Mouse (Mus musculus) liver, postnatal 0 days (tissue): Measurements from ENCODE around the gene Snrnp25.
A peak's percentile ranks its signal among the peaks of the same experiment; 100 is the strongest.

Experiments
- CTCF ChIP-seq: sonication (generic); IDR thresholded peaks from 2 replicates; pipeline ENCODE4 v1.5.1; 2016; ENCODE audit warnings: antibody characterized with exemption, low read depth
- EP300 ChIP-seq: IDR thresholded peaks from 2 replicates; pipeline ENCODE4 v1.6.1; 2016; ENCODE audit warnings: antibody characterized with exemption, low read depth, mild to moderate bottlenecking

DNA sequence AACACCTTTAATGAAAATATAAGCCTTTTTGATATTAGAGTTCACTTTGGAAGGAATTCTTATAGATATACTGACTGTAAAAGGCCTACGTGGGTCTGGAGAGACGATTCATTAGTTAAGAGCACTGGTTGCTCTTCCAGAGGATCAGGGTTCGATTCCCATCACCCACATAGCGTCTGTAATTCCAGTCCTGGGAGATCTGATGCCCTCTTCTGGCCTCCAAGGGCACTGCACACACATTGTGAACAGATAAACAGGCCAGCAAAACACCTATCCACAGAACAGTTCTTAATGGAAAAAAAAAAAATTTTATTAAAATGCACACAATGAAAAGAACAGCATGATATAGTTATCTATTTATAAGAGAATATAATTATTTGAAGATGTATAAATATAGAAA, 18.0 kb upstream of the Snrnp25 start:
- TF ChIP-seq CTCF: peak; percentile 47
- TF ChIP-seq EP300: no peak
